Mouse (Mus musculus): Measurements from ENCODE around the gene Kalrn. TPM values are rescaled to one million over a fixed set of nuclear protein-coding genes. Genes with fewer than 3 reads are reported as not detected.

Kalrn gene
- polyA plus RNA-seq, 1 experiment, result 309 TPM

DNA sequence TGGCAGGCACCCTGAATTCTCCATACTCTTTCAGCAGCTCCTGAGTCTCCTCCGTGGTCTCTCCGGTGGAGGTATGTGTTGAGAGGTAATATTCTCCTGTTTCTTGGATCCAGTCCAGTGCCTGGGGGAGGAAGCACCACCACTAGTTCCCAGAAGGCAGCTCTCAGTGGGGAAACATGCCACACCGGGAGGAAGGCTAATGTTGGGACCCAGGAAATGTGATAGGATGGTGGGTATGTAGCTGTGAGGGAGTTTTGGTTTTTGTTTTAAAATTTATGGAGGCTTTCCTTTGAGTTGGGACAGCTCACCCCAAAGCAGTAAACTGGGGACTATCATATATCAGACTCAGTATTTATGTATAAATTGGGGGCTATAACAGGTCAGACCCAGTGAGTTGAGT is 361.2 kb downstream of the Kalrn start:
- no peak overlapping the region for H3K4me3 ChIP-seq (replicated peaks)
- H3K9me3 ChIP-seq, result no peaks in the 10 kb centered on the region
- H3K27me3 ChIP-seq (replicated peaks), result peaks cover 28% of the 10 kb centered on the region
- TF ChIP-seq GATA1 (IDR thresholded peaks at IDR 0.05; ENCODE audit: borderline replicate concordance, low read length) (no peak), FLI1 (IDR thresholded peaks at IDR 0.05; ENCODE audit: low read length) (no peak)
- peaks cover 9% of the 10 kb centered on the region; the same call in 1 of the 2 replicates for H3K4me1 ChIP-seq
- no peaks in the 10 kb centered on the region for H3K36me3 ChIP-seq (replicated peaks; ENCODE audit: low read length)

- peaks cover 29% of the 10 kb centered on the region for H3K27me3 ChIP-seq (replicated peaks)
- no peak overlapping the region for H3K4me3 ChIP-seq (replicated peaks)
- no peaks in the 10 kb centered on the region for H3K9me3 ChIP-seq
- H3K4me1 ChIP-seq, result peaks cover 9% of the 10 kb centered on the region; the same call in 1 of the 2 replicates
- no peaks in the 10 kb centered on the region for H3K36me3 ChIP-seq (replicated peaks; ENCODE audit: low read length)
- no peak for TF ChIP-seq GATA1 (IDR thresholded peaks at IDR 0.05; ENCODE audit: borderline replicate concordance, low read length)
- no peak for TF ChIP-seq FLI1 (IDR thresholded peaks at IDR 0.05; ENCODE audit: low read length)
Measured at GRCm38 (mm10) chr16:34211243-34211642, 362.1 kb downstream of the Kalrn start.

GRCm38 (mm10) chr16:34208748-34209147 is 364.6 kb downstream of the Kalrn start:
- H3K9me3 ChIP-seq, result no peaks in the 10 kb centered on the region
- peaks cover 9% of the 10 kb centered on the region; the same call in 1 of the 2 replicates for H3K4me1 ChIP-seq
- TF ChIP-seq FLI1 (IDR thresholded peaks at IDR 0.05; ENCODE audit: low read length) (no peak), GATA1 (IDR thresholded peaks at IDR 0.05; ENCODE audit: borderline replicate concordance, low read length) (no peak)
- peaks cover 32% of the 10 kb centered on the region for H3K27me3 ChIP-seq (replicated peaks)
- H3K36me3 ChIP-seq (replicated peaks; ENCODE audit: low read length), result no peaks in the 10 kb centered on the region
- H3K4me3 ChIP-seq (replicated peaks), result no peak overlapping the region

DNA sequence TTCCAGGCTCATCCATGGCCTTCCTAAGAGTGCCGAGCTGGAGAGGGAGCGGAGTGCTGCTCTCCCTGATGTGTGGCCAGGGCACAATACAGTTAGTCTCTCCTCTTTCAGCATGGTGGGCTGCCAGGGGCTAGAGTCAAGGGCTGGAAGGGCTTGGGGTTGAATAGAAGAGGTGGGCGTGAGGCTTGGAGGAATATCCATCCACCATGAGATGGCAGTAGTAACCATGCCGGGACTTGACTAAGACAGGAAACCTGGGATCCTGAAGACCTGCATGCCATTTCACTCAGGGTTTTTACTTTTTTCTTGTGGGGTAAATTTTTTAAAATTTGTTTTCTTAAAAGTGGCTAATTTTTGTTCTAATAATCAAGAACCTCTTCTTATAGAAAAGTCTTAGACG is 365.4 kb downstream of the Kalrn start:
- Histone ChIP-seq H3K9me3 (no peaks in the 10 kb centered on the region), H3K27me3 (replicated peaks) (peaks cover 33% of the 10 kb centered on the region), H3K36me3 (replicated peaks; ENCODE audit: low read length) (no peaks in the 10 kb centered on the region), H3K4me3 (replicated peaks) (no peak overlapping the region), H3K4me1 (peaks cover 9% of the 10 kb centered on the region; the same call in 1 of the 2 replicates)
- TF ChIP-seq GATA1 (IDR thresholded peaks at IDR 0.05; ENCODE audit: borderline replicate concordance, low read length) (no peak), FLI1 (IDR thresholded peaks at IDR 0.05; ENCODE audit: low read length) (no peak)

DNA sequence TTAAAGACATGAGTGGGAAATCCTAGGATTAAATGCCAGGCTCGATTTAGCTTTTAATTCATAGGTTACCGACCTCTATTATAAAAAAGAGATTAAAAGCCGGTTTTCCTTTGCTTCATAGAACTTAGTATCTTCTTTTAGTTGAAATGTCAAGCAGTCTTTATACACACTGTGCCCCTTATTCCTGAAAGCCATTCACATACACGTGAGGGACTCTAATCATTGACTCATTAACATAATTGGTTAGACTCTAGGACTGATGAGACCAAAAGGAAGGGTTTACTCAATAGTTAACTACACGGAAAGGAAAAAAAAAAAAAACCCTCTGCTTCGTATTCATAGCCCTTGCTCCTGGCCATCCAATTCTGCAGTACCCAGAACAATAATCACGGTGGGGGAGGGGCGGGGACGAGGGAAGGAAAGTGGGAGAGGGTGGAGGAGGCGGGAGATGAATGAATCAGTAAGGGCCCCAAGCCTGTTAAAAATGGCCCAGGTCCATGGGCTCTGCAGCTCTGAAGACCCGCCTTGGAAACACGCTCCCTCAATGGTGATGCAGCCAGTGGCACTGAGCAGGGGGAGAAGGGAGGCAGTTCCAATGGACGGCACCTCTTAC is 368.7 kb downstream of the Kalrn start:
- Histone ChIP-seq H3K4me1 (peaks cover 9% of the 10 kb centered on the region; the same call in 1 of the 2 replicates), H3K9me3 (no peaks in the 10 kb centered on the region), H3K36me3 (replicated peaks; ENCODE audit: low read length) (no peaks in the 10 kb centered on the region), H3K4me3 (replicated peaks) (no peak overlapping the region), H3K27me3 (replicated peaks) (peaks cover 20% of the 10 kb centered on the region)
- TF ChIP-seq FLI1 (IDR thresholded peaks at IDR 0.05; ENCODE audit: low read length), result no peak
- TF ChIP-seq GATA1 (IDR thresholded peaks at IDR 0.05; ENCODE audit: borderline replicate concordance, low read length), result no peak

DNA sequence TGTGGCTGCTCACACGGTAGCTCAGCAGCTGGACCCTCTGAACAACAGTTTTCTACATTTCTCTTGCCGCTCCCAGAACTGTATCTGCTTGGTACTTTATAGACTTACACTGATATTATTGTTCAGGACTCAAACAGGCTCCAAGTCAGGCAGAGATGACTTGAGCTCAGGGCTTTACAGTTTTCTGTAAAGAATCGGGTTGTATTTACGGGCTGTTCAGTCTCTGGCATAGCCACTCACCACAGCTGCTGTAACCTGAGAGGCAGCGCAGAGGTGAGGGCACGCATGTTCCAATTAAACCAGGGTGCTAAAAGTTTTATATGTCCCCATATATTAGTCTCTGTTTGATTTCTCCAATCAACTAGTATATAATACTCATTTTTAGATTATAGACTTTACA is 373.8 kb downstream of the Kalrn start:
- H3K9me3 ChIP-seq, result no peaks in the 10 kb centered on the region
- H3K36me3 ChIP-seq (replicated peaks; ENCODE audit: low read length), result no peaks in the 10 kb centered on the region
- H3K27me3 ChIP-seq (replicated peaks), result peaks cover 21% of the 10 kb centered on the region
- H3K4me1 ChIP-seq, result no peaks in the 10 kb centered on the region
- no peak for TF ChIP-seq FLI1 (IDR thresholded peaks at IDR 0.05; ENCODE audit: low read length)
- TF ChIP-seq GATA1 (IDR thresholded peaks at IDR 0.05; ENCODE audit: borderline replicate concordance, low read length), result no peak
- H3K4me3 ChIP-seq (replicated peaks), result no peak overlapping the region

DNA sequence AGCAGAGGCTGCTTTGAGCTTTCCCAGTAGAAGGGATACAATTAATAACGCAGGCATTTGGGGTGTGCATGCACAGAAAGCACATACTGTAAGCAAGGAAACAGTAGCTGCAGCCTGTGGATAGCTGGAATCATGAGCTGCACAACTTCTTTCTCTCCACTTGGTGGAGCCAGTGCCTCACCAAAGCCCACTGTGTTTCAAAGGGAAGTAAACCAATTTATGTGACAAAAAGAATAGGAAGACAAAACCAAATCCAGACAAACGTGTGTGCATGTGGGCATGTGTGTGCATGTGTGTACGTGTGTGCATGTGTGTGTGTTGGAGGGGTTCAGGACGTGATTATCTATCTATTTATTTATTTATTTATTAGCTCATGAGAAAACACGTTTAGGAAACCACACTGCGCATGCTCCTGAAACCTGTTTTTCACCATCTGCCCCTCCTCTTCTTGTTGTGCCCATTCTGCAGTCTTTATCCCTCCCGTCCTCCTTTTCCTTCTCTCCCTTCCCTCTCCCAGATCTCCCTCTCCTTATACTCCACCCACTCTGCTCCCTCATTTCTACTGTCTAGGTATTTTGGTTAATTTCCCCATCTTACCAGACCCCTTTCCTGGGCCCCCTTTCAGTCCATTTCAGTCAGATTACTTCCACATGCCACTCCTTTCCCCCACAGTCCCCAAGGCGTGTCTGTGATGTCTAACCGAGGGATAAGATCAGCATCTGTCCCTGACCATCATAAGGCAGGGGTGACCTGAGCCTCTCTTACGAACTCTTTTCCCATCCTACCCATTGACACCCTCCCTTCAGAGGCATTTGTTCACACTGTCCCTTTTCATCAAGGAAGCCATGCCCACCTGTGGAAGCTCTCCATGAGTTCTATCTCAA is 380.1 kb downstream of the Kalrn start:
- no peaks in the 10 kb centered on the region; the same call in 1 of the 2 replicates for H3K4me1 ChIP-seq
- H3K36me3 ChIP-seq (replicated peaks; ENCODE audit: low read length), result no peaks in the 10 kb centered on the region
- no peak overlapping the region for H3K4me3 ChIP-seq (replicated peaks)
- H3K9me3 ChIP-seq, result no peaks in the 10 kb centered on the region
- no peak for TF ChIP-seq GATA1 (IDR thresholded peaks at IDR 0.05; ENCODE audit: borderline replicate concordance, low read length)
- no peak for TF ChIP-seq FLI1 (IDR thresholded peaks at IDR 0.05; ENCODE audit: low read length)
- H3K27me3 ChIP-seq (replicated peaks), result peaks cover 23% of the 10 kb centered on the region

GRCm38 (mm10) chr16:34184721-34185120 is 388.6 kb downstream of the Kalrn start:
- H3K4me3 ChIP-seq (replicated peaks), result no peak overlapping the region

GRCm38 (mm10) chr16:34183186-34183585 is 390.1 kb downstream of the Kalrn start:
- Histone ChIP-seq H3K4me3 (replicated peaks) (no peak overlapping the region), H3K36me3 (replicated peaks; ENCODE audit: low read length) (no peaks in the 10 kb centered on the region), H3K4me1 (0 out of 2 replicates have a peak, but pooled peaks cover 4% of the 10 kb centered on the region), H3K27me3 (replicated peaks) (peaks cover 43% of the 10 kb centered on the region), H3K9me3 (no peaks in the 10 kb centered on the region)
- TF ChIP-seq GATA1 (IDR thresholded peaks at IDR 0.05; ENCODE audit: borderline replicate concordance, low read length) (no peak), FLI1 (IDR thresholded peaks at IDR 0.05; ENCODE audit: low read length) (no peak)

More at GRCm38 (mm10) chr16:34184721-34185120, 388.6 kb downstream of the Kalrn start:
- no peaks in the 10 kb centered on the region for H3K9me3 ChIP-seq
- H3K4me1 ChIP-seq, result no peaks in the 10 kb centered on the region
- H3K27me3 ChIP-seq (replicated peaks), result peaks cover 41% of the 10 kb centered on the region
- H3K36me3 ChIP-seq (replicated peaks; ENCODE audit: low read length), result no peaks in the 10 kb centered on the region
- TF ChIP-seq GATA1 (IDR thresholded peaks at IDR 0.05; ENCODE audit: borderline replicate concordance, low read length) (no peak), FLI1 (IDR thresholded peaks at IDR 0.05; ENCODE audit: low read length) (no peak)

DNA sequence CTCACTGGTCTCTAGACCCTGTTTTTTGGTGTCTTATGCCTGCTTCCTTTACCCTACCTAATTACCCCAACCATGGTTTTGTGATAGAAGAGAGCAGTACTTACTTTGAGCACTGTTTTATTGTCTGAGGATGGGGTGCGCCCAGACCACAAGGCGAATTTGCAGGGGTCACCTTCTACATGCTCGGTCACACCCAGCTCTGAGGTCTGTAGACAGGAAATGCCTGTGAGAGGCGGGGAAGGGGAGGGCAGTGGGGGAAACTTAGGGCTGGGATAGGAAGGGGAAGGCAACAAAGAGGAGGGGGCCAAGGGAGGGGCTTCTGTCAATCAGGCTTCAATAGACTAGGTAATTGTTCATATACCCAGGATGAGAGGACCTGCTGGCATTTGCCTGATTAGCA is 397.7 kb downstream of the Kalrn start:
- Histone ChIP-seq H3K9me3 (no peaks in the 10 kb centered on the region), H3K27me3 (replicated peaks) (peaks cover 58% of the 10 kb centered on the region), H3K4me1 (peaks cover 10% of the 10 kb centered on the region), H3K36me3 (replicated peaks; ENCODE audit: low read length) (no peaks in the 10 kb centered on the region), H3K4me3 (replicated peaks) (no peak overlapping the region)
- TF ChIP-seq GATA1 (IDR thresholded peaks at IDR 0.05; ENCODE audit: borderline replicate concordance, low read length) (no peak), FLI1 (IDR thresholded peaks at IDR 0.05; ENCODE audit: low read length) (no peak)

Data from megakaryocyte, embryonic 14.5 days (primary cell).